Mouse (Mus musculus) kidney, adult 2 months (tissue): ENCODE results near the gene Zfy1. TPM values are rescaled to one million over a fixed set of nuclear protein-coding genes. Genes with fewer than 3 reads are reported as not detected.
"Not testable (repeated sequence)": the region's sequence is repeated elsewhere in the genome, so short reads cannot be mapped to it uniquely, and the experiment has no call there.

Source experiments
- DNase-seq: peaks from one replicate; pipeline ENCODE4 v3.0.0; 2021
- H3K27ac ChIP-seq: fragments of 200-500 bp; 2 replicates; pipeline ENCODE4 v1.5.1; 2012; ENCODE audit warnings: low read depth, low read length, control low read depth, inconsistent platforms; ENCODE audit not compliant: insufficient read depth
- H3K27me3 ChIP-seq: fragments of 200-500 bp; replicated peaks from 2 replicates; pipeline ENCODE4 v1.6.1; 2012; ENCODE audit warnings: mild to moderate bottlenecking, moderate library complexity, low read length, inconsistent platforms; ENCODE audit not compliant: control insufficient read depth, insufficient read depth
- H3K36me3 ChIP-seq: fragments of 200-500 bp; 2 replicates; pipeline ENCODE4 v1.6.1; 2012; ENCODE audit warnings: mild to moderate bottlenecking, moderate library complexity, low read length, inconsistent platforms; ENCODE audit not compliant: control insufficient read depth, insufficient read depth
- H3K4me1 ChIP-seq: fragments of 200-500 bp; 2 replicates; pipeline ENCODE4 v1.6.1; 2011; ENCODE audit warnings: low read length; ENCODE audit not compliant: control insufficient read depth, insufficient read depth
- H3K4me3 ChIP-seq: fragments of 200-500 bp; 2 replicates; pipeline ENCODE4 v1.5.1; 2011; ENCODE audit warnings: mild to moderate bottlenecking, low read depth, low read length, control low read depth; ENCODE audit not compliant: insufficient read depth
- CTCF ChIP-seq: fragments of 200-500 bp; conservative IDR thresholded peaks from 2 replicates; pipeline ENCODE4 v1.5.1; 2011; ENCODE audit warnings: low read depth, mild to moderate bottlenecking, control low read depth, low read length, moderate library complexity, mixed read lengths; ENCODE audit not compliant: insufficient read depth, insufficient read length
- POLR2A ChIP-seq: fragments of 200-500 bp; IDR thresholded peaks from one replicate; pipeline ENCODE4 v1.6.1; 2011; ENCODE audit warnings: low read depth, low read length, control low read depth
- WGBS: fragments of 180-500 bp; shearing (Covaris S2); methylation state at CpG from one replicate; pipeline ENCODE4 v1.1.7; 2018; 5-methylcytosine and 5-hydroxymethylcytosine counted together
- polyA plus RNA-seq: library from polyadenylated mRNA; depleted of rRNA; stranded (reverse); fragments of >200 nt; gene quantifications from 2 replicates; pipeline ENCODE4 v1.2.3, GENCODE M21; 2012; rRNA removed

Gene Zfy1
- not detected in 2 replicates for polyA plus RNA-seq

- H3K27ac ChIP-seq, H3K36me3 ChIP-seq, H3K4me3 ChIP-seq, DNase-seq, H3K27me3 ChIP-seq, H3K4me1 ChIP-seq: not testable (repeated sequence)
- WGBS, result 90% methylated on average over 7 of the region's 11 CpGs
Measured at GRCm38 (mm10) chrY:797309-797708, at the start of gene Zfy1. Zfy1 (minus strand) TSS chrY:797409.

- H3K4me1 ChIP-seq, result no peaks in the 10 kb centered on the region
- TF ChIP-seq CTCF, result no peak
- TF ChIP-seq POLR2A, result no peak
- H3K36me3 ChIP-seq, result no peaks in the 10 kb centered on the region
- no peaks in the 10 kb centered on the region for H3K27me3 ChIP-seq
- WGBS, result 89% methylated on average over 14 of the region's 15 CpGs
- no peak within 1 kb of the TSS for H3K4me3 ChIP-seq
- H3K27ac ChIP-seq, result no peak within 1 kb of the TSS
- DNase-seq, result no peak
Measured at GRCm38 (mm10) chrY:818396-818795, 21.2 kb upstream of the Zfy1 start, which contains the start of gene Uba1y. Uba1y (plus strand) TSS chrY:818649.

- Histone ChIP-seq H3K27me3 (no peaks in the 10 kb centered on the region), H3K4me3 (peak overlapping the region; percentile 52; the same call in 1 of the 2 replicates), H3K4me1 (no peaks in the 10 kb centered on the region), H3K36me3 (no peaks in the 10 kb centered on the region), H3K27ac (peak overlapping the region; percentile 31; the same call in 1 of the 2 replicates)
- TF ChIP-seq CTCF (no peak), POLR2A (no peak)
- 1% methylated on average over 15 of the region's 15 CpGs for WGBS
- peak; percentile 51 for DNase-seq
Measured at GRCm38 (mm10) chrY:808991-809661, 11.9 kb upstream of the Zfy1 start.

Other genes starting within 250 kb of the Zfy1 start
- not detected in 2 replicates for gene Uba1y, start 21.2 kb upstream of the Zfy1 start, polyA plus RNA-seq
- 0.02 TPM in 1 of 2 replicates, not detected in the other for gene Kdm5d, start 100.4 kb upstream of the Zfy1 start, polyA plus RNA-seq
- not detected in 2 replicates for gene Eif2s3y, start 213.1 kb upstream of the Zfy1 start, polyA plus RNA-seq